Mouse (Mus musculus): ENCODE measurements around the gene Cldn34b2. TPM values are rescaled to one million over a fixed set of nuclear protein-coding genes. Genes with fewer than 3 reads are reported as not detected.
"Not testable (repeated sequence)": the region's sequence is repeated elsewhere in the genome, so short reads cannot be mapped to it uniquely, and the experiment has no call there.

The Cldn34b2 gene
- polyA plus RNA-seq, 1 experiment: not detected

DNA sequence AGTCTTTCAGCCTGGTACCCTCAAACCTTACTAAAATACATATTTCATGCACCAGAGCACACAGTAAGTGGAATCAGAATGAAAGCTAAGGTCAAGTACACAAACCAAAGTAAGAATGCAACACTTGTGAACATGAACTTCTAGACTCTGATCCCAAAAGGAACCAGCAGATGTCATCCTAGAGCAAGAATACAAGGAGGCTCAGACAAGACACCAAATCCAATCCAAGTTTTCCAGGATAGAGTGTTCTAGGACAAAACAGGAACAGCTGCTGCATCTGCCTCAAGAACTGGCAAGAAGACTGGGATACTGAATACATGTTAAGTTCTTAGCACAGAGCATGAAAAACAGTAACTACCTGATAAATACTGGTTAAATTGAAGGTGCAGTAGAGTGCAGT, 30.2 kb downstream of the Cldn34b2 start:
- H3K9me3 ChIP-seq (replicated peaks; ENCODE audit: control insufficient read depth, insufficient read depth, low read length, poor library complexity, severe bottlenecking): no peaks in the 10 kb centered on the region
- TF ChIP-seq CTCF (IDR thresholded peaks at IDR 0.05; ENCODE audit: low read depth, low read length) (no peak), POLR2A (IDR thresholded peaks at IDR 0.05; ENCODE audit: insufficient read depth, low read length) (no peak), EP300 (IDR thresholded peaks at IDR 0.05; ENCODE audit: insufficient read depth, low read depth, low read length) (no peak)
- no peaks in the 10 kb centered on the region for H3K4me1 ChIP-seq (ENCODE audit: control insufficient read depth, insufficient read depth, low read length)
- no peak overlapping the region for H3K4me3 ChIP-seq (ENCODE audit: low read depth, low read length)
- H3K27ac ChIP-seq (ENCODE audit: insufficient read depth, low read length): no peak overlapping the region
- no peak overlapping the region for H3K9ac ChIP-seq (ENCODE audit: low read depth, poor library complexity, severe bottlenecking)
- no peaks in the 10 kb centered on the region for H3K36me3 ChIP-seq (ENCODE audit: control insufficient read depth, insufficient read depth, low read length, poor library complexity, severe bottlenecking)
- no peaks in the 10 kb centered on the region for H3K27me3 ChIP-seq (ENCODE audit: control insufficient read depth, insufficient read depth, low read length, poor library complexity, severe bottlenecking)

DNA sequence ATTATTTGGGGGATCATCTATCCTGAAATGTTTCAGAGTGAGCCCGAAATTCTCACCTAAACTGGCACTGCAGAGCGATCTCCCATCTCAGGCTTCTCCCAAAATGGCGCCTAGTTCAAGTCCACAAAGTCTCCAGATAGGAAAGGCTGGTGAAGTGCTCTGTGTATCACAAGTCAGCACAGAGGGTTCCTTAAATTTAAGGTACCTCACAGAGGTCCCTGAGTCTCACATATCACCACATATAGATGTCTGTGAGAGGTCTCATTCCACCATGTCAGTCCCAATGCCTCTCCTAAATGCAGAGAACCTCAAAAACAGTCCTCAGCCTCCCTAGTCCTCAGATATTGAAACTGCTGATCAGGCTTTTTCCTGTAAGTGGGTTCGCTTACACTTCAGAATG, 34.6 kb downstream of the Cldn34b2 start, which contains the start of gene Magea2:
TSS of gene Magea2 (minus strand) at position 101 of the 400 bp plus-strand sequence.
- not testable (repeated sequence) for H3K27ac ChIP-seq (ENCODE audit: insufficient read depth, low read length); H3K4me3 ChIP-seq (ENCODE audit: low read depth, low read length); H3K36me3 ChIP-seq (ENCODE audit: control insufficient read depth, insufficient read depth, low read length, poor library complexity, severe bottlenecking); H3K9ac ChIP-seq (ENCODE audit: low read depth, poor library complexity, severe bottlenecking); H3K9me3 ChIP-seq (replicated peaks; ENCODE audit: control insufficient read depth, insufficient read depth, low read length, poor library complexity, severe bottlenecking); H3K27me3 ChIP-seq (ENCODE audit: control insufficient read depth, insufficient read depth, low read length, poor library complexity, severe bottlenecking); H3K4me1 ChIP-seq (ENCODE audit: control insufficient read depth, insufficient read depth, low read length)

DNA sequence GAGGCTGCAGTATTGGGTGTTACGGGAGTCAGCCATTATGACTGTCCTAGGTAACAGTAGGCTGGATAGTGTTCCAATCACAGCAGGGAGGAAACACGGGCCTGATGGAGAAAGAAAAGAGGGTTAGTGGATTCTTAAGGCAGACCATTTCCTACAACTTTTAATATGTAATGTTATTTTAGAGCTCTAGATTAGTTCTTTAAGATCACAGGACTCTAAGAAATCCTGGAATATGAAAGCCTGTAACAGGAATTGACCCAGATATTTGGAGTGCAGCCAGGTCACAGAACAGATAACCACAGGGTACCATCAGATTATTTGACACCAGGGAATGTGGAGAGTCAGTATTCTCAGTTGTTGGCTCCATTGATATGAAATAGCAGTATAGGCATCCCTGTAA, 38.5 kb downstream of the Cldn34b2 start, which contains the start of gene Magea1:
TSS of gene Magea1 (minus strand) at position 101 of the 400 bp plus-strand sequence.
- not testable (repeated sequence) for H3K36me3 ChIP-seq (ENCODE audit: control insufficient read depth, insufficient read depth, low read length, poor library complexity, severe bottlenecking); H3K27ac ChIP-seq (ENCODE audit: insufficient read depth, low read length); H3K27me3 ChIP-seq (ENCODE audit: control insufficient read depth, insufficient read depth, low read length, poor library complexity, severe bottlenecking); H3K4me1 ChIP-seq (ENCODE audit: control insufficient read depth, insufficient read depth, low read length); H3K9ac ChIP-seq (ENCODE audit: low read depth, poor library complexity, severe bottlenecking); H3K9me3 ChIP-seq (replicated peaks; ENCODE audit: control insufficient read depth, insufficient read depth, low read length, poor library complexity, severe bottlenecking); H3K4me3 ChIP-seq (ENCODE audit: low read depth, low read length)

Other genes with a start within 250 kb of the Cldn34b2 start
- not detected in 2 replicates for gene Cldn34b1, start 238.1 kb downstream of the Cldn34b2 start, polyA plus RNA-seq (2011; ENCODE audit: insufficient read depth, insufficient read length, low read depth, missing spikeins)
- not detected in 2 replicates for gene Magea6, start 192.4 kb downstream of the Cldn34b2 start, polyA plus RNA-seq (2011; ENCODE audit: insufficient read depth, insufficient read length, low read depth, missing spikeins)
- not detected in 2 replicates for gene Magea3, start 178.9 kb downstream of the Cldn34b2 start, polyA plus RNA-seq (2011; ENCODE audit: insufficient read depth, insufficient read length, low read depth, missing spikeins)
- gene Magea8, start 132.6 kb downstream of the Cldn34b2 start, polyA plus RNA-seq (2011; ENCODE audit: insufficient read depth, insufficient read length, low read depth, missing spikeins): not detected in 2 replicates
- gene Magea5, start 65.3 kb downstream of the Cldn34b2 start, polyA plus RNA-seq (2011; ENCODE audit: insufficient read depth, insufficient read length, low read depth, missing spikeins): not detected in 2 replicates
- gene Magea1, start 38.6 kb downstream of the Cldn34b2 start, polyA plus RNA-seq (2011; ENCODE audit: insufficient read depth, insufficient read length, low read depth, missing spikeins): not detected in 2 replicates
- gene Magea2, start 34.7 kb downstream of the Cldn34b2 start, polyA plus RNA-seq (2011; ENCODE audit: insufficient read depth, insufficient read length, low read depth, missing spikeins): not detected in 2 replicates
- gene Sat1, start 88.0 kb upstream of the Cldn34b2 start, polyA plus RNA-seq (2011; ENCODE audit: insufficient read depth, insufficient read length, low read depth, missing spikeins): 87.9 and 90.1 TPM in 2 replicates
- 63.8 and 67.0 TPM in 2 replicates for gene Acot9, start 134.0 kb upstream of the Cldn34b2 start, polyA plus RNA-seq (2011; ENCODE audit: insufficient read depth, insufficient read length, low read depth, missing spikeins)
- 82.8 and 97.0 TPM in 2 replicates for gene Prdx4, start 212.3 kb upstream of the Cldn34b2 start, polyA plus RNA-seq (2011; ENCODE audit: insufficient read depth, insufficient read length, low read depth, missing spikeins)